Mouse (Mus musculus): ENCODE results near the gene Paf1.
A peak's percentile ranks its signal among the peaks of the same experiment; 100 is the strongest.

Gene Paf1

GRCm38 (mm10) chr7:28386462-28386861 lies 6.3 kb upstream of the Paf1 start:
- TF ChIP-seq GATA4 (IDR thresholded peaks at IDR 0.05; ENCODE audit: insufficient replicate concordance, low read length): no peak

DNA sequence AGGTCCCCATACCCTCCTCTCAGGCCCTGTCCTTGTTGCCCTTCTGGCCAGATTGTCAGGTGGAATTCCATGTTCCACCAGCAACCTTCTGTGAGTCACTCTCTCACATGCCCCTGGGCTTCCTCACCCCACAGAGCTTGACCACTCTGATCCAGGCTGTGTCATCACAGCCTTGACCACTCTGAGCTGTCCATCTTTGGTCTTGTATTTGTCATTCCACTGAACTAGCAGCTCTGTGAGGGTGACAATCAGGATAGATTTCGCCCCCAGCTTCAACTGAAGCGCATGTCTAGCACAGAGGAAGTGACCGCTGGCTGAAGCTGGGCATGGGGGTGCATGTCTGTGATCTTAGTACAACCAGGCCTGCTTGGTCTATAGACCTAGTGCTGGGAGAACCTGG lies 2.4 kb upstream of the Paf1 start:
- TF ChIP-seq GATA4 (IDR thresholded peaks at IDR 0.05; ENCODE audit: insufficient replicate concordance, low read length): no peak

- TF ChIP-seq GATA4 (IDR thresholded peaks at IDR 0.05; ENCODE audit: insufficient replicate concordance, low read length): no peak
Measured at GRCm38 (mm10) chr7:28393272-28393951, 661 bp downstream of the Paf1 start.

DNA sequence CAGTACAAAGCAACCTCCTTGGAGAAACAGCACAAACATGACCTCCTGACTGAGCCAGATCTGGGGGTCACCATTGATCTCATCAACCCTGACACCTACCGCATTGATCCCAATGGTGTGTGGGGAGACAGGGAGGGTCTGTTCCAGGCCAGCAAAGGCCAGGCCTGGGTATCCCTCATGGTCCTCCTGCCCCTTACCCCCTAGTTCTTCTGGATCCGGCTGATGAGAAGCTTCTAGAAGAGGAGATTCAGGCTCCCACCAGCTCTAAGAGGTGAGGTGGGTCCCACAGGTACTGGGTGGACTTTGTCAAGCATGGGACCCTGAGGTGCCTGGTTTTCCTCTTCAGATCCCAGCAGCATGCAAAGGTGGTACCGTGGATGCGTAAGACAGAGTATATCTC lies 2.7 kb downstream of the Paf1 start:
- no peak for TF ChIP-seq GATA4 (IDR thresholded peaks at IDR 0.05; ENCODE audit: insufficient replicate concordance, low read length)

GRCm38 (mm10) chr7:28398000-28398399 lies 5.2 kb downstream of the Paf1 start:
- no peak for TF ChIP-seq GATA4 (IDR thresholded peaks at IDR 0.05; ENCODE audit: insufficient replicate concordance, low read length)

DNA sequence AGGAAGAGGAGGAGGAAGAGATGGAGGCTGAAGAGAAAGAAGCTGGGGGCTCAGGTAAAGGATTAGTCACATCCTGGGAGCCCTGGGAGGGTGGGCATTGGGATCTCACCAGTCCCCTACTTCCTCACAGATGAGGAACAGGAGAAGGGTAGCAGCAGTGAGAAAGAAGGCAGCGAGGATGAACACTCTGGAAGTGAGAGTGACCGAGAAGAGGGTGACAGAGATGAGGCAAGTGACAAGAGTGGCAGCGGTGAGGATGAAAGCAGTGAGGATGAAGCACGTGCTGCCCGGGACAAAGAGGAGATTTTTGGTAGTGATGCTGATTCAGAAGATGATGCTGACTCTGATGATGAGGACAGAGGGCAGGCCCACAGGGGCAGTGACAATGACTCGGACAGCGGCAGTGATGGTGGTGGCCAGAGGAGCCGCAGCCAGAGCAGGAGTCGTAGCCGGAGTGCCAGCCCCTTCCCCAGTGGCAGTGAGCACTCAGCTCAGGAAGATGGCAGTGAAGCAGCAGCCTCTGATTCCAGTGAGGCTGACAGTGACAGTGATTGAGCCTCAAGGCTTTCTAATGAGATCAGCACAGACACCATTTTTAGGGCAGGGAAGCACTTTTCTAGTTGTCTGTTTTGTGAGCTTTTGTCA lies 6.1 kb downstream of the Paf1 start:
- no peak for TF ChIP-seq GATA4 (IDR thresholded peaks at IDR 0.05; ENCODE audit: insufficient replicate concordance, low read length)

GRCm38 (mm10) chr7:28401030-28401429 lies 8.3 kb downstream of the Paf1 start:
- TF ChIP-seq GATA4 (IDR thresholded peaks at IDR 0.05; ENCODE audit: insufficient replicate concordance, low read length): no peak

GRCm38 (mm10) chr7:28401942-28402341 lies 9.2 kb downstream of the Paf1 start:
- TF ChIP-seq GATA4 (IDR thresholded peaks at IDR 0.05; ENCODE audit: insufficient replicate concordance, low read length): no peak

GRCm38 (mm10) chr7:28410841-28411475 lies 18.2 kb downstream of the Paf1 start:
- peak; percentile 88; the same call in 1 of the 2 replicates for TF ChIP-seq GATA4 (IDR thresholded peaks at IDR 0.05; ENCODE audit: insufficient replicate concordance, low read length)

GRCm38 (mm10) chr7:28412826-28413225 lies 20.1 kb downstream of the Paf1 start:
- no peak for TF ChIP-seq GATA4 (IDR thresholded peaks at IDR 0.05; ENCODE audit: insufficient replicate concordance, low read length)

DNA sequence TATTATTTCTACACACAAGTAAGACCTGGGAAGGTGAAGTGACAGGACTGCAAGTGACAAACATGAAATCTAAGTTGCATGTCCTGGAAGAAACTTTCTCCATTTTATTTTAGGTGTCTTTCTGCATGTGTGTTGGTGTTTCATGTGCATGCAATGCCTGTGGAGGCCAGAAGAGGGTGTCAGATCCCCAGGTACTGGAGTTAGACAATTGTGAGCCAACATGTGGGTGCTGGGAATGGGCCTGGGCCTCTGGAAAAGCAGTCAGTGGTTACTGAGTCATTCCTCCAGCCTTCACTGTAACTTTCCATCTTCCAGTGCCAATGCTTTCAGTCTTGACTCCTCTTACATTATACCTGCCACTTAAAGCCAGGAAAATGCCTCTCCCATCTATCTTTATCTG lies 24.6 kb downstream of the Paf1 start:
- TF ChIP-seq GATA4 (IDR thresholded peaks at IDR 0.05; ENCODE audit: insufficient replicate concordance, low read length): no peak

DNA sequence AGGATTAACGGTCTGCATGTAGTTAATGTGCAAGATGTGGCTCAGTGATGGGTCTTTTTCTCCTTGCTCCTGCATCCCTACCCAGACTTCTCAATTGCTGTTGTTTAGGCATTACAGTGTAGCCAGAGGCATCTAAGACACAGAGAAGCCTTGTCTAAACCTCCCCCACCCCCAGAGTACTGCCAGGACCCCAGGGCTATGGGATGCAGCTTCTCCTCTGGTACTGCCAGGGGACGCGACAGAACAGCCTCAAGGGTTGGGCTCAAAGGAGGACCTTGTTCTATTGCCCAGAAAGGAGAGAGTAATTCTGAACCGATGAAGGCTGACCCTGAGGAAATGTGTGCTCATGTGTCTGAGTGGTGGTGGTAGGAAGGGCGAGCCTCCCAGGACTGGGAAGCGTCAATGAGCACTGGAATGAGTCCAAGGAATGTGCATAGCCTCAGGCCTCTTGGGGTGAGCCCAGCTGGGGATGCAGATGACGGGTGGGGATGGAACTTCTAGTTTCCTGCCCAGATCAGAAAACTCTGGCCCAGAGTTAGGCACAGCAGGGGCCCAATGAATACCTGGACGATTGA lies 25.4 kb downstream of the Paf1 start:
- TF ChIP-seq GATA4 (IDR thresholded peaks at IDR 0.05; ENCODE audit: insufficient replicate concordance, low read length): no peak

DNA sequence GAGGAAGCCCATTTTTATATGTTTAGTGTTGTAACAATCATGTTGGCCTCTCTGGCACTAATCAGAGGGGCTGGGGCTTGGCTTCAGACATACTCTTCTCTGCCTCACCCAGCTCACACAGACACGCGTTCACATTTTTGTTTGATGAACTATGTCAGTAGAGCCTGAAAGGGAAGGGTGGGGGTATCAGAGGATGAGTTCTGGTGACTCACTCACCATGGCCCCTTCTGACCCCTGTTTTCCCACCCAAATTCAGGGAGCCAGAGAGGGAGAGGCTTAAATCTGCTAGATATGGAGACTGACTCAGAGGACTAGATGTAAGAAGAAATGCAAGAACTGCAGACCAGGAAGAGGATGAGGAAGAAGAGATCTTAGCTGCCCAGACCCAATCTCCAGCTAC lies 26.7 kb downstream of the Paf1 start:
- no peak for TF ChIP-seq GATA4 (IDR thresholded peaks at IDR 0.05; ENCODE audit: insufficient replicate concordance, low read length)

DNA sequence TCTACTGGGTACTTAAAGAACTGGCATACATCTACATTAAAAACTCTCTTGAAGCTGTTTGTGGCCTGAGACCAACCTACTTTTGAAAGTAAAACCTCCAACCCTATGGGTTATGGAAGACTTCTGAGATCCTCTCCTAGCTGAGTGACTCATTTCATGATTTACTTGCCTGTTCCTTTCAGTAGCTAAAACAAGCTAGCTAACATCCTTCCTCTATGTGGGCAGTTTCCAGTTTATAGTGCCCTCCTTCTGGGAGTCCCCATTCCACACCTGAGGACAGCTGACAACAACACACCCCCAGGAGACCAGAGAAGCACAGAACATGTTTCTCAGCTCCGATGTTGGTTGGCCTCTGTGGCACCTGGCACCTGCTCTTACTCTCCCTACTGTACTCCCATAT lies 30.3 kb downstream of the Paf1 start:
- TF ChIP-seq GATA4 (IDR thresholded peaks at IDR 0.05; ENCODE audit: insufficient replicate concordance, low read length): no peak

GRCm38 (mm10) chr7:28427738-28428137 lies 35.0 kb downstream of the Paf1 start:
- no peak for TF ChIP-seq GATA4 (IDR thresholded peaks at IDR 0.05; ENCODE audit: insufficient replicate concordance, low read length)

DNA sequence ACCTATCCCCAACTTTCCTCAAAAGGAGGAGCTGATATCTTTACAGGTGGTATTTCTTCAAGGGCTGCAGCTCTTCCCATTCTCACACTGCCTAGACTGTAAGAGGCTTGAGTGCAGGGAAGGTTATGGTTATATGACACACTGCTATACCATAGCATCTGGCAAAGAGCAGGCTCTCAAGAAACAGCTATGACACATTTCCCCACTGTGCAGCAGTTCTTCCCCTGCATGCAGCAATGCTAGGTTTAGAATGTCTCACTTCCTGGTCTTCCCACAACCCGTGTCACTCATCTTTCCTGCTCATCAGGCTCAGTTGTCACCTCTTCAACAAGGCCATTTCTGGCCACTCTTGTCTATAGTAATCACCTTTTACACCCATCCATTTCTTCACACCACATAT lies 37.8 kb downstream of the Paf1 start:
- TF ChIP-seq GATA4 (IDR thresholded peaks at IDR 0.05; ENCODE audit: insufficient replicate concordance, low read length): no peak
